Mouse (Mus musculus) heart, embryonic 12.5 days (tissue): Measurements from ENCODE around the gene Aurkaip1. TPM values are rescaled to one million over a fixed set of nuclear protein-coding genes. Genes with fewer than 3 reads are reported as not detected.

ENCODE experiments used
- ATAC-seq: fragments of 200-750 bp; cut with Nextera tagmentation; 2 replicates; pipeline ENCODE4 v1.8.0; 2017; ENCODE audit warnings: moderate TSS enrichment, moderate library complexity; ENCODE audit not compliant: insufficient number of reproducible peaks, low FRiP score
- H3K27ac ChIP-seq: fragments of 300-500 bp; sonication (generic); 2 replicates; pipeline ENCODE4 v1.5.1; 2016; ENCODE audit warnings: mild to moderate bottlenecking, moderate library complexity; ENCODE audit not compliant: poor library complexity, severe bottlenecking
- H3K27me3 ChIP-seq: fragments of 300-500 bp; sonication (generic); replicated peaks from 2 replicates; pipeline ENCODE4 v1.6.1; 2016; ENCODE audit warnings: mild to moderate bottlenecking, moderate library complexity
- H3K36me3 ChIP-seq: fragments of 300-500 bp; sonication (generic); 2 replicates; pipeline ENCODE4 v1.6.1; 2016; ENCODE audit warnings: mild to moderate bottlenecking, moderate library complexity
- H3K4me1 ChIP-seq: fragments of 300-500 bp; sonication (generic); replicated peaks from 2 replicates; pipeline ENCODE4 v1.6.1; 2016; ENCODE audit warnings: mild to moderate bottlenecking
- H3K4me2 ChIP-seq: fragments of 300-500 bp; sonication (generic); 2 replicates; pipeline ENCODE4 v1.6.1; 2016; ENCODE audit warnings: mild to moderate bottlenecking, moderate library complexity
- H3K4me3 ChIP-seq: fragments of 300-500 bp; sonication (generic); 2 replicates; pipeline ENCODE4 v1.5.1; 2016; ENCODE audit warnings: mild to moderate bottlenecking
- H3K9ac ChIP-seq: fragments of 300-500 bp; sonication (generic); 2 replicates; pipeline ENCODE4 v1.6.1; 2016; ENCODE audit warnings: mild to moderate bottlenecking, moderate library complexity
- H3K9me3 ChIP-seq: fragments of 300-500 bp; sonication (generic); replicated peaks from 2 replicates; pipeline ENCODE4 v1.6.1; 2016; ENCODE audit warnings: mild to moderate bottlenecking, moderate library complexity
- WGBS: fragments of 180-500 bp; shearing (Covaris S2); methylation state at CpG from one replicate; pipeline ENCODE4 v1.1.7; 2016; 5-methylcytosine and 5-hydroxymethylcytosine counted together
- polyA plus RNA-seq: library from polyadenylated mRNA; unstranded; fragments of >200 nt; fragmentation: Nextera tagmentation; extraction: Ambion mirVana; gene quantifications from 2 replicates; pipeline ENCODE4 v1.2.1, GENCODE M21; 2016

The Aurkaip1 gene
- polyA plus RNA-seq, 1 experiment from 2014 or later: 132 TPM

- no peak for ATAC-seq
- H3K36me3 ChIP-seq: peaks cover 60% of the 10 kb centered on the region
- 95% methylated on average over 12 of the region's 12 CpGs for WGBS
- H3K27ac ChIP-seq: no peak overlapping the region
- H3K4me2 ChIP-seq: no peak overlapping the region
- H3K4me1 ChIP-seq: 0 out of 2 replicates have a peak, but pooled peaks cover 5% of the 10 kb centered on the region
- H3K4me3 ChIP-seq: no peak overlapping the region
- no peaks in the 10 kb centered on the region for H3K27me3 ChIP-seq
- no peaks in the 10 kb centered on the region for H3K9me3 ChIP-seq
- H3K9ac ChIP-seq: no peak overlapping the region
Measured at GRCm38 (mm10) chr4:155854991-155855390, 23.9 kb downstream of the Aurkaip1 start.

GRCm38 (mm10) chr4:155856071-155856470, 25.0 kb downstream of the Aurkaip1 start:
- H3K4me3 ChIP-seq: no peak overlapping the region
- H3K4me2 ChIP-seq: no peak overlapping the region
- no peaks in the 10 kb centered on the region for H3K9me3 ChIP-seq
- peaks cover 70% of the 10 kb centered on the region for H3K36me3 ChIP-seq
- H3K4me1 ChIP-seq: 0 out of 2 replicates have a peak, but pooled peaks cover 4% of the 10 kb centered on the region
- no peak overlapping the region for H3K9ac ChIP-seq
- no peak overlapping the region for H3K27ac ChIP-seq
- ATAC-seq: no peak
- 89% methylated on average over 12 of the region's 12 CpGs for WGBS
- H3K27me3 ChIP-seq: no peaks in the 10 kb centered on the region

- Histone ChIP-seq H3K27me3 (no peaks in the 10 kb centered on the region), H3K9me3 (no peaks in the 10 kb centered on the region), H3K4me3 (no peak overlapping the region), H3K4me1 (no peaks in the 10 kb centered on the region), H3K27ac (no peak overlapping the region), H3K9ac (no peak overlapping the region), H3K36me3 (peaks cover 72% of the 10 kb centered on the region), H3K4me2 (no peak overlapping the region)
- 70% methylated on average over 3 of the region's 3 CpGs for WGBS
- no peak for ATAC-seq
Measured at GRCm38 (mm10) chr4:155856881-155857280, 25.8 kb downstream of the Aurkaip1 start.

- Histone ChIP-seq H3K9me3 (no peaks in the 10 kb centered on the region), H3K36me3 (peaks cover 63% of the 10 kb centered on the region), H3K4me3 (no peak overlapping the region), H3K27ac (no peak overlapping the region), H3K4me1 (no peaks in the 10 kb centered on the region), H3K4me2 (no peak overlapping the region), H3K27me3 (no peaks in the 10 kb centered on the region), H3K9ac (no peak overlapping the region)
- WGBS: 15% methylated on average over 13 of the region's 13 CpGs
- ATAC-seq: peak; percentile 49
Measured at GRCm38 (mm10) chr4:155859318-155859717, 28.2 kb downstream of the Aurkaip1 start.

GRCm38 (mm10) chr4:155861787-155862186, 30.7 kb downstream of the Aurkaip1 start:
- Histone ChIP-seq H3K9ac (no peak overlapping the region), H3K27me3 (no peaks in the 10 kb centered on the region), H3K36me3 (peaks cover 58% of the 10 kb centered on the region), H3K27ac (no peak overlapping the region), H3K9me3 (no peaks in the 10 kb centered on the region), H3K4me2 (no peak overlapping the region), H3K4me1 (no peaks in the 10 kb centered on the region), H3K4me3 (no peak overlapping the region)
- no peak for ATAC-seq
- WGBS: 92% methylated on average over 7 of the region's 7 CpGs

- ATAC-seq: no peak
- Histone ChIP-seq H3K36me3 (peaks cover 49% of the 10 kb centered on the region), H3K4me1 (no peaks in the 10 kb centered on the region)
Measured at GRCm38 (mm10) chr4:155863001-155863400, 31.9 kb downstream of the Aurkaip1 start, which contains the start of gene Tas1r3. Gene Tas1r3 (minus strand): TSS chr4:155863362.

GRCm38 (mm10) chr4:155868614-155869298, 37.7 kb downstream of the Aurkaip1 start:
- peak; percentile 41 for ATAC-seq
- no peaks in the 10 kb centered on the region for H3K9me3 ChIP-seq
- WGBS: 10% methylated on average over 22 of the region's 22 CpGs
- no peaks in the 10 kb centered on the region for H3K27me3 ChIP-seq
- peak overlapping the region; percentile 95 for H3K4me2 ChIP-seq
- peaks cover 45% of the 10 kb centered on the region for H3K36me3 ChIP-seq
- no peak overlapping the region for H3K27ac ChIP-seq
- peak overlapping the region; percentile 92 for H3K9ac ChIP-seq
- H3K4me1 ChIP-seq: peaks cover 18% of the 10 kb centered on the region
- H3K4me3 ChIP-seq: peak overlapping the region; percentile 91

More at GRCm38 (mm10) chr4:155863001-155863400, 31.9 kb downstream of the Aurkaip1 start, which contains the start of gene Tas1r3:
- no peaks in the 10 kb centered on the region for H3K9me3 ChIP-seq
- no peak within 1 kb of the TSS for H3K9ac ChIP-seq
- WGBS: 74% methylated on average over 5 of the region's 5 CpGs
- H3K27ac ChIP-seq: no peak within 1 kb of the TSS
- H3K4me3 ChIP-seq: no peak within 1 kb of the TSS
- H3K4me2 ChIP-seq: no peak within 1 kb of the TSS
- no peaks in the 10 kb centered on the region for H3K27me3 ChIP-seq

- WGBS: under 1% methylated on average over 63 of the region's 63 CpGs
- peak within 1 kb of the TSS; percentile 75 for H3K27ac ChIP-seq
- peak; percentile 97 for ATAC-seq
- H3K4me3 ChIP-seq: peak within 1 kb of the TSS; percentile 91
- H3K27me3 ChIP-seq: no peaks in the 10 kb centered on the region
- no peaks in the 10 kb centered on the region for H3K9me3 ChIP-seq
- peak within 1 kb of the TSS; percentile 95 for H3K4me2 ChIP-seq
- peak within 1 kb of the TSS; percentile 92 for H3K9ac ChIP-seq
- peaks cover 52% of the 10 kb centered on the region for H3K36me3 ChIP-seq
- peaks cover 18% of the 10 kb centered on the region for H3K4me1 ChIP-seq
Measured at GRCm38 (mm10) chr4:155869317-155870033, 38.4 kb downstream of the Aurkaip1 start, which contains the start of the genes Cptp and Ints11. Gene Cptp (minus strand): TSS chr4:155869440. Gene Ints11 (plus strand): TSS chr4:155869546.

- H3K9me3 ChIP-seq: no peaks in the 10 kb centered on the region
- H3K4me1 ChIP-seq: peaks cover 18% of the 10 kb centered on the region
- H3K27me3 ChIP-seq: no peaks in the 10 kb centered on the region
- no peak overlapping the region for H3K9ac ChIP-seq
- peaks cover 51% of the 10 kb centered on the region for H3K36me3 ChIP-seq
- H3K27ac ChIP-seq: no peak overlapping the region
- 88% methylated on average over 7 of the region's 7 CpGs for WGBS
- ATAC-seq: no peak
- H3K4me2 ChIP-seq: no peak overlapping the region
- no peak overlapping the region for H3K4me3 ChIP-seq
Measured at GRCm38 (mm10) chr4:155871404-155871803, 40.3 kb downstream of the Aurkaip1 start.
